Mouse (Mus musculus): ENCODE measurements at regions not wholly inside any gene's neighbourhood (a gene's known extent, or its start where the extent isn't known, plus 50 kb on each side); places are given as distances from the start of the nearest gene placed in this dataset.

DNA sequence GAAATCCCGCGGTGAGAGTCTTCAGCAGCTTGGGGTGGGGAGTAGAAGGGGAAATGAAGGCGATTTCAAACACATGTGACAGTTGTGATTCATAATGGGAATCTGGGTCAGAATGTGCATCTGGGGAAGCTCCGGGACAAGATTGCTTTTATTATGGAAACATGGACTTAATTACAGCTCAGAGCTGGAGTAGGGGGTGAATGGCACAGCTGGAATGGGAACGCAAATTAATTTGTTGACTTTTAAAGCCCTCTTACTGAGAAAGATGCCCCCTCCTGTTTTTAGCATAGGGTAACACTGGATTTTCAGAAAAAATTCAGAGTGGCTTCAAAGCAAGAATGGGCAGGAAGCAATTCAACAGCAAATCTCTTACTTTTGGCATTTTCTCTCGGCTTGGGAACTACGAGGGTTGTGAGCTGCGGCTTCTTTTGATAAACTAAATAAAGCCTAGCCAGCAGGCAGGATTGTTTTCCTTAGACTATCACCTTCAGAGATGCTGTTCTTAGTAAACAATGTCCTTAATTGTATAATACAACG is 501.0 kb downstream of the Nyap2 start:
- no peak for DNase-seq (ENCODE audit: low spot score)

DNA sequence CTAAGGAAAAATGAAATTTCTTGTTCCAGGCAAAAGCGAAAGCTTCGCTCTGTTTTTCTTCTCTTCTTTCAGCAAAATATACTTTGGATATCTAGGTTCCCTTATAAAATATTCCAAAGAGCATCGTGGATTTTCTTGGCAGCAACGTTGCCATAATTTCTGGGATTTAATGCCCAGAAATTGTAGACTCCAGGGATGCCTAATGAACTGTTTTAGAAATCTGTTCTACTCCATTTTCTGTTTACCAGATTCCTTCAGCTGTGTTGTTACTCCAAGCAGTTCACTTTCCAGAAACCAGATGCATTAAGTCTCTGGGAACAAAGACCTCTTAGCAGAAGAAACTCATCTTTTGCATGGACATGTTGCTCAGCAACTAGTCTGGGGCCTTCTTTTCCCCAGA is 504.5 kb downstream of the Nyap2 start:
- ATAC-seq (ENCODE audit: insufficient read depth, low read depth) (no peak), DNase-seq (ENCODE audit: low spot score) (no peak)
- Histone ChIP-seq H3K9me3 (replicated peaks; ENCODE audit: control insufficient read depth, low read length) (no peaks in the 10 kb centered on the region), H3K9ac (replicated peaks; ENCODE audit: low read depth, low read length) (no peak overlapping the region), H3K4me2 (ENCODE audit: low read depth, low read length) (no peak overlapping the region), H3K4me1 (ENCODE audit: control insufficient read depth, insufficient read depth) (no peaks in the 10 kb centered on the region), H3K27ac (ENCODE audit: low read depth) (no peak overlapping the region), H3K27me3 (ENCODE audit: control insufficient read depth, insufficient read depth, low read length) (no peaks in the 10 kb centered on the region), H3K36me3 (replicated peaks; ENCODE audit: control insufficient read depth, insufficient read depth, low read length) (no peaks in the 10 kb centered on the region), H3K4me3 (ENCODE audit: low read depth, low read length) (no peak overlapping the region)
- 77% methylated on average over 4 of the region's 4 CpGs for WGBS
- no peak for TF ChIP-seq EP300 (IDR thresholded peaks at IDR 0.05; ENCODE audit: low read depth)
- no peak for TF ChIP-seq CTCF (IDR thresholded peaks at IDR 0.05; ENCODE audit: low read depth)

More for the DNA sequence above, 501.0 kb downstream of the Nyap2 start:
- Histone ChIP-seq H3K9me3 (replicated peaks; ENCODE audit: control insufficient read depth, low read length) (no peaks in the 10 kb centered on the region), H3K36me3 (replicated peaks; ENCODE audit: control insufficient read depth, insufficient read depth, low read length) (no peaks in the 10 kb centered on the region), H3K27me3 (ENCODE audit: control insufficient read depth, insufficient read depth, low read length) (no peaks in the 10 kb centered on the region), H3K27ac (ENCODE audit: low read depth) (no peak overlapping the region), H3K9ac (replicated peaks; ENCODE audit: low read depth, low read length) (no peak overlapping the region), H3K4me3 (ENCODE audit: low read depth, low read length) (no peak overlapping the region), H3K4me1 (ENCODE audit: control insufficient read depth, insufficient read depth) (no peaks in the 10 kb centered on the region), H3K4me2 (ENCODE audit: low read depth, low read length) (no peak overlapping the region)
- ATAC-seq (ENCODE audit: insufficient read depth, low read depth): no peak
- TF ChIP-seq CTCF (IDR thresholded peaks at IDR 0.05; ENCODE audit: low read depth): no peak
- TF ChIP-seq EP300 (IDR thresholded peaks at IDR 0.05; ENCODE audit: low read depth): no peak
- WGBS: 68% methylated on average over 9 of the region's 9 CpGs

DNA sequence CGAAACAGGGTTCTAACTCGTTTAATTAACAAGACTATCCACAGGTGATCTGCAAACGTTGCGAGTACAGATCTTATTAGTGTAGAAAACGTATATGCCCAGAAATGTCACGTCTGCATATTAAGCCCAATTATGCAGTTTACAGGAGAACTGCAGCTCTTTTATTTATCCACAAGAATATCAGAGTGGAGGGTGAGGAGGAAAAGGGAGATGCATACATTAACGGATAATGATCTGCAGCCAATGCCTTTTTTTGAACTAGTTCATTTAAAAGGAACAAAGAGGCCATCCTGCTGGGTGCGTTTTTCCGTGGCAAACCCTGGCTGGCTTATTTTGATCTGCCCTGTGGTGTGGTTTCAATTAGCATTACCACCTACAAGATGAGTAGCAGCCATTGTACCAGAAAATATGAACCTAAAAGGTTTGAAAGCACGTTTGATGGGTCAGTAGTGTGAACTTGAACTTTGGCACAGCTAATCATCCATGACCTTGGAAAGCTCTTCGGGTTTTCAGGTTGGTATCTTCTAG is 511.1 kb downstream of the Nyap2 start:
- Histone ChIP-seq H3K27ac (ENCODE audit: low read depth) (no peak overlapping the region), H3K4me1 (ENCODE audit: control insufficient read depth, insufficient read depth) (no peaks in the 10 kb centered on the region), H3K4me3 (ENCODE audit: low read depth, low read length) (no peak overlapping the region), H3K36me3 (replicated peaks; ENCODE audit: control insufficient read depth, insufficient read depth, low read length) (no peaks in the 10 kb centered on the region), H3K27me3 (ENCODE audit: control insufficient read depth, insufficient read depth, low read length) (no peaks in the 10 kb centered on the region), H3K9ac (replicated peaks; ENCODE audit: low read depth, low read length) (no peak overlapping the region), H3K4me2 (ENCODE audit: low read depth, low read length) (no peak overlapping the region), H3K9me3 (replicated peaks; ENCODE audit: control insufficient read depth, low read length) (no peaks in the 10 kb centered on the region)
- ATAC-seq (ENCODE audit: insufficient read depth, low read depth) (no peak), DNase-seq (ENCODE audit: low spot score) (no peak)
- no peak for TF ChIP-seq EP300 (IDR thresholded peaks at IDR 0.05; ENCODE audit: low read depth)
- TF ChIP-seq CTCF (IDR thresholded peaks at IDR 0.05; ENCODE audit: low read depth): no peak
- WGBS: 71% methylated on average over 11 of the region's 11 CpGs

GRCm38 (mm10) chr1:81591623-81592022 is 514.9 kb downstream of the Nyap2 start:
- no peaks in the 10 kb centered on the region for H3K27me3 ChIP-seq (ENCODE audit: control insufficient read depth, insufficient read depth, low read length)
- ATAC-seq (ENCODE audit: insufficient read depth, low read depth) (no peak), DNase-seq (ENCODE audit: low spot score) (no peak)
- no peak overlapping the region for H3K4me3 ChIP-seq (ENCODE audit: low read depth, low read length)
- no peak overlapping the region for H3K9ac ChIP-seq (replicated peaks; ENCODE audit: low read depth, low read length)
- H3K27ac ChIP-seq (ENCODE audit: low read depth): no peak overlapping the region
- H3K36me3 ChIP-seq (replicated peaks; ENCODE audit: control insufficient read depth, insufficient read depth, low read length): no peaks in the 10 kb centered on the region
- TF ChIP-seq CTCF (IDR thresholded peaks at IDR 0.05; ENCODE audit: low read depth): peak; percentile 36
- no peak for TF ChIP-seq EP300 (IDR thresholded peaks at IDR 0.05; ENCODE audit: low read depth)
- no peaks in the 10 kb centered on the region for H3K9me3 ChIP-seq (replicated peaks; ENCODE audit: control insufficient read depth, low read length)
- H3K4me1 ChIP-seq (ENCODE audit: control insufficient read depth, insufficient read depth): no peaks in the 10 kb centered on the region
- H3K4me2 ChIP-seq (ENCODE audit: low read depth, low read length): no peak overlapping the region
- 85% methylated on average over 5 of the region's 5 CpGs for WGBS

GRCm38 (mm10) chr1:81593280-81594182 is 516.8 kb downstream of the Nyap2 start:
- H3K9ac ChIP-seq (replicated peaks; ENCODE audit: low read depth, low read length): peak overlapping the region; percentile 44
- no peaks in the 10 kb centered on the region for H3K36me3 ChIP-seq (replicated peaks; ENCODE audit: control insufficient read depth, insufficient read depth, low read length)
- no peaks in the 10 kb centered on the region for H3K9me3 ChIP-seq (replicated peaks; ENCODE audit: control insufficient read depth, low read length)
- no peak overlapping the region for H3K27ac ChIP-seq (ENCODE audit: low read depth)
- H3K27me3 ChIP-seq (ENCODE audit: control insufficient read depth, insufficient read depth, low read length): no peaks in the 10 kb centered on the region
- H3K4me1 ChIP-seq (ENCODE audit: control insufficient read depth, insufficient read depth): no peaks in the 10 kb centered on the region
- 0 out of 2 replicates have a peak, but pooled peaks have one; percentile 2 for TF ChIP-seq CTCF (IDR thresholded peaks at IDR 0.05; ENCODE audit: low read depth)
- TF ChIP-seq EP300 (IDR thresholded peaks at IDR 0.05; ENCODE audit: low read depth): no peak
- 9% methylated on average over 19 of the region's 19 CpGs for WGBS
- DNase-seq (ENCODE audit: low spot score) (peak; percentile 48), ATAC-seq (ENCODE audit: insufficient read depth, low read depth) (peak; percentile 67)
- H3K4me3 ChIP-seq (ENCODE audit: low read depth, low read length): peak overlapping the region; percentile 41
- peak overlapping the region; percentile 68 for H3K4me2 ChIP-seq (ENCODE audit: low read depth, low read length)
